Mouse (Mus musculus) G1E (cell line): ENCODE measurements around the gene Idi1.

Experiments used
- CTCF ChIP-seq: IDR thresholded peaks from 2 replicates; pipeline ENCODE4 v1.5.1; 2012; ENCODE audit warnings: low read depth, low read length, inconsistent platforms, mixed read lengths
- GATA1 ChIP-seq: IDR thresholded peaks from 2 replicates; pipeline ENCODE4 v1.6.1; 2012; ENCODE audit warnings: borderline replicate concordance, low read length, inconsistent platforms, mixed read lengths

DNA sequence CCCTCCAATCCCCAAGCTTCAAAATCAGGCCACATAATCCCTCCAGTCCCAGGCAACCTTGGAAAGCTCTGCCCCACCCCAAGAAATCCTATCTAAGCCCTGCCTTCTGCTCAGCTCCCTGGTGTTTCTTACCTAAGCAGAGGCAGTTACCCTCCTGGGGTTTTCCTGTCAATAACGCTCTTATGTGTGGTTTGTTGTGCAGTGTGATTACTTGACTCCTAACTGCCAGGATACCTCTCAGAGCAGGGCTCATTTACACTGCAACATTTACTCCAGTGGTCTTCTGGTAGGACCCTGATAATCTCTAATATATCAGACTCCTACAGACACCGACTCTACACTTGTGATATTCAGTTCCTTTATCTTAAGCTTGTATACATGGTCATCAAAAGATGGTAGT lies 48.2 kb downstream of the Idi1 start:
- no peak for TF ChIP-seq CTCF
- no peak for TF ChIP-seq GATA1
